Mouse (Mus musculus): ENCODE data around the gene Proser1.

The Proser1 gene

GRCm38 (mm10) chr3:53467356-53467755, 3.9 kb downstream of the Proser1 start:
- no peak for DNase-seq

- DNase-seq, result no peak
These were observed 6.2 kb downstream of the Proser1 start for GRCm38 (mm10) chr3:53469650-53470049.

GRCm38 (mm10) chr3:53472061-53472460, 8.6 kb downstream of the Proser1 start:
- DNase-seq, result no peak

- no peak for DNase-seq
These were observed 10.7 kb downstream of the Proser1 start for GRCm38 (mm10) chr3:53474179-53474578.

GRCm38 (mm10) chr3:53475889-53476288, 12.4 kb downstream of the Proser1 start:
- peak; percentile 58 to 78 for DNase-seq

GRCm38 (mm10) chr3:53477468-53477867, 14.0 kb downstream of the Proser1 start:
- DNase-seq, result peak; percentile 57 to 70

GRCm38 (mm10) chr3:53478419-53479046, 15.1 kb downstream of the Proser1 start:
- DNase-seq, result no peak

GRCm38 (mm10) chr3:53483414-53484059, 20.1 kb downstream of the Proser1 start:
- DNase-seq, result no peak

GRCm38 (mm10) chr3:53486561-53486960, 23.1 kb downstream of the Proser1 start:
- DNase-seq, result no peak

GRCm38 (mm10) chr3:53486996-53487576, 23.6 kb downstream of the Proser1 start:
- no peak for DNase-seq

- no peak for DNase-seq
These were observed 24.9 kb downstream of the Proser1 start, which contains the start of gene Stoml3 for GRCm38 (mm10) chr3:53488353-53488752. TSS of gene Stoml3 (plus strand) at chr3:53488653.

GRCm38 (mm10) chr3:53498351-53498905, 35.0 kb downstream of the Proser1 start:
- no peak for DNase-seq

GRCm38 (mm10) chr3:53502428-53502827, 39.0 kb downstream of the Proser1 start:
- no peak for DNase-seq

GRCm38 (mm10) chr3:53513096-53513495, 49.6 kb downstream of the Proser1 start:
- DNase-seq, result no peak

- no peak for DNase-seq
These were observed 51.0 kb downstream of the Proser1 start for GRCm38 (mm10) chr3:53514221-53515065.

- DNase-seq, result no peak
These were observed 59.3 kb downstream of the Proser1 start for GRCm38 (mm10) chr3:53522794-53523193.

- DNase-seq, result peak; percentile 72 to 85
These were observed 62.3 kb downstream of the Proser1 start for GRCm38 (mm10) chr3:53525737-53526136.

GRCm38 (mm10) chr3:53530305-53530704, 66.8 kb downstream of the Proser1 start:
- DNase-seq, result no peak
